Mouse (Mus musculus): ENCODE results near the gene 4930524B15Rik. TPM values are rescaled to one million over a fixed set of nuclear protein-coding genes. Genes with fewer than 3 reads are reported as not detected.
A peak's percentile ranks its signal among the peaks of the same experiment; 100 is the strongest.
"Not testable (repeated sequence)": the region's sequence is repeated elsewhere in the genome, so short reads cannot be mapped to it uniquely, and the experiment has no call there.

The 4930524B15Rik gene
- polyA plus RNA-seq, 1 experiment from 2014 or later: not detected

GRCm38 (mm10) chr11:32008049-32008448 lies 42.7 kb downstream of the 4930524B15Rik start:
- not testable (repeated sequence) for H3K27ac ChIP-seq (ENCODE audit: low read length); H3K4me1 ChIP-seq (replicated peaks; ENCODE audit: control insufficient read depth, insufficient read depth, low read length); H3K4me3 ChIP-seq (ENCODE audit: low read length); H3K9me3 ChIP-seq (ENCODE audit: control insufficient read depth, low read length); H3K27me3 ChIP-seq (ENCODE audit: control insufficient read depth, insufficient read depth, low read depth, low read length); H3K36me3 ChIP-seq (ENCODE audit: control insufficient read depth, insufficient read depth, low read length); H3K9ac ChIP-seq (ENCODE audit: low read length); ATAC-seq (ENCODE audit: low read depth); H3K4me2 ChIP-seq (ENCODE audit: low read depth, low read length)
- 78% methylated on average over 3 of the region's 3 CpGs for WGBS

- no peaks in the 10 kb centered on the region for H3K27me3 ChIP-seq (ENCODE audit: control insufficient read depth, insufficient read depth, low read depth, low read length)
- peaks cover 9% of the 10 kb centered on the region for H3K4me1 ChIP-seq (replicated peaks; ENCODE audit: control insufficient read depth, insufficient read depth, low read length)
- H3K27ac ChIP-seq (ENCODE audit: low read length): no peak overlapping the region
- H3K4me3 ChIP-seq (ENCODE audit: low read length): no peak overlapping the region
- peaks cover 6% of the 10 kb centered on the region for H3K9me3 ChIP-seq (ENCODE audit: control insufficient read depth, low read length)
- ATAC-seq (ENCODE audit: low read depth): no peak
- WGBS: 83% methylated on average over 3 of the region's 3 CpGs
- H3K4me2 ChIP-seq (ENCODE audit: low read depth, low read length): no peak overlapping the region
- H3K9ac ChIP-seq (ENCODE audit: low read length): no peak overlapping the region
- H3K36me3 ChIP-seq (ENCODE audit: control insufficient read depth, insufficient read depth, low read length): no peaks in the 10 kb centered on the region
Observed at GRCm38 (mm10) chr11:32008852-32009251, 43.5 kb downstream of the 4930524B15Rik start.

- peak; percentile 67 for ATAC-seq (ENCODE audit: low read depth)
- no peak overlapping the region for H3K27ac ChIP-seq (ENCODE audit: low read length)
Observed at GRCm38 (mm10) chr11:32009961-32010662, 44.7 kb downstream of the 4930524B15Rik start.

GRCm38 (mm10) chr11:32010663-32010970 lies 45.2 kb downstream of the 4930524B15Rik start:
- Histone ChIP-seq H3K9me3 (ENCODE audit: control insufficient read depth, low read length) (peaks cover 6% of the 10 kb centered on the region), H3K27me3 (ENCODE audit: control insufficient read depth, insufficient read depth, low read depth, low read length) (no peaks in the 10 kb centered on the region), H3K4me3 (ENCODE audit: low read length) (no peak overlapping the region), H3K27ac (ENCODE audit: low read length) (no peak overlapping the region), H3K36me3 (ENCODE audit: control insufficient read depth, insufficient read depth, low read length) (no peaks in the 10 kb centered on the region), H3K9ac (ENCODE audit: low read length) (no peak overlapping the region), H3K4me2 (ENCODE audit: low read depth, low read length) (no peak overlapping the region), H3K4me1 (replicated peaks; ENCODE audit: control insufficient read depth, insufficient read depth, low read length) (peaks cover 9% of the 10 kb centered on the region)
- 0 out of 2 replicates have a peak, but pooled peaks have one; percentile 8 for ATAC-seq (ENCODE audit: low read depth)
- 54% methylated on average over 5 of the region's 5 CpGs for WGBS

More at GRCm38 (mm10) chr11:32009961-32010662, 44.7 kb downstream of the 4930524B15Rik start:
- Histone ChIP-seq H3K9ac (ENCODE audit: low read length) (no peak overlapping the region), H3K4me3 (ENCODE audit: low read length) (no peak overlapping the region), H3K9me3 (ENCODE audit: control insufficient read depth, low read length) (peaks cover 6% of the 10 kb centered on the region), H3K4me2 (ENCODE audit: low read depth, low read length) (no peak overlapping the region), H3K4me1 (replicated peaks; ENCODE audit: control insufficient read depth, insufficient read depth, low read length) (peaks cover 9% of the 10 kb centered on the region), H3K36me3 (ENCODE audit: control insufficient read depth, insufficient read depth, low read length) (no peaks in the 10 kb centered on the region), H3K27me3 (ENCODE audit: control insufficient read depth, insufficient read depth, low read depth, low read length) (no peaks in the 10 kb centered on the region)
- 22% methylated on average over 13 of the region's 13 CpGs for WGBS

- Histone ChIP-seq H3K4me3 (ENCODE audit: low read length) (no peak overlapping the region), H3K4me1 (replicated peaks; ENCODE audit: control insufficient read depth, insufficient read depth, low read length) (peaks cover 9% of the 10 kb centered on the region), H3K36me3 (ENCODE audit: control insufficient read depth, insufficient read depth, low read length) (no peaks in the 10 kb centered on the region), H3K9me3 (ENCODE audit: control insufficient read depth, low read length) (peaks cover 3% of the 10 kb centered on the region), H3K27me3 (ENCODE audit: control insufficient read depth, insufficient read depth, low read depth, low read length) (no peaks in the 10 kb centered on the region), H3K27ac (ENCODE audit: low read length) (no peak overlapping the region), H3K9ac (ENCODE audit: low read length) (no peak overlapping the region), H3K4me2 (ENCODE audit: low read depth, low read length) (no peak overlapping the region)
- 33% methylated on average over 9 of the region's 9 CpGs for WGBS
- ATAC-seq (ENCODE audit: low read depth): peak; percentile 49
Observed at GRCm38 (mm10) chr11:32011867-32012603, 46.6 kb downstream of the 4930524B15Rik start.

GRCm38 (mm10) chr11:32013014-32013427 lies 47.6 kb downstream of the 4930524B15Rik start:
- no peak overlapping the region for H3K27ac ChIP-seq (ENCODE audit: low read length)
- H3K36me3 ChIP-seq (ENCODE audit: control insufficient read depth, insufficient read depth, low read length): no peaks in the 10 kb centered on the region
- no peaks in the 10 kb centered on the region for H3K9me3 ChIP-seq (ENCODE audit: control insufficient read depth, low read length)
- H3K4me1 ChIP-seq (replicated peaks; ENCODE audit: control insufficient read depth, insufficient read depth, low read length): peaks cover 9% of the 10 kb centered on the region
- no peak overlapping the region for H3K4me2 ChIP-seq (ENCODE audit: low read depth, low read length)
- no peak overlapping the region for H3K4me3 ChIP-seq (ENCODE audit: low read length)
- no peaks in the 10 kb centered on the region for H3K27me3 ChIP-seq (ENCODE audit: control insufficient read depth, insufficient read depth, low read depth, low read length)
- no peak for ATAC-seq (ENCODE audit: low read depth)
- 77% methylated on average over 4 of the region's 4 CpGs for WGBS
- no peak overlapping the region for H3K9ac ChIP-seq (ENCODE audit: low read length)

- H3K9ac ChIP-seq (ENCODE audit: low read length): no peak overlapping the region
- no peaks in the 10 kb centered on the region for H3K27me3 ChIP-seq (ENCODE audit: control insufficient read depth, insufficient read depth, low read depth, low read length)
- H3K4me1 ChIP-seq (replicated peaks; ENCODE audit: control insufficient read depth, insufficient read depth, low read length): peaks cover 9% of the 10 kb centered on the region
- H3K4me3 ChIP-seq (ENCODE audit: low read length): no peak overlapping the region
- no peak overlapping the region for H3K4me2 ChIP-seq (ENCODE audit: low read depth, low read length)
- 68% methylated on average over 1 of the region's 1 CpGs for WGBS
- ATAC-seq (ENCODE audit: low read depth): no peak
- no peak overlapping the region for H3K27ac ChIP-seq (ENCODE audit: low read length)
- H3K36me3 ChIP-seq (ENCODE audit: control insufficient read depth, insufficient read depth, low read length): no peaks in the 10 kb centered on the region
- H3K9me3 ChIP-seq (ENCODE audit: control insufficient read depth, low read length): no peaks in the 10 kb centered on the region
Observed at GRCm38 (mm10) chr11:32013561-32013960, 48.2 kb downstream of the 4930524B15Rik start.

GRCm38 (mm10) chr11:32018201-32018600 lies 52.8 kb downstream of the 4930524B15Rik start:
- H3K27ac ChIP-seq (ENCODE audit: low read length): no peak overlapping the region
- 55% methylated on average over 4 of the region's 4 CpGs for WGBS
- H3K4me3 ChIP-seq (ENCODE audit: low read length): no peak overlapping the region
- no peak overlapping the region for H3K9ac ChIP-seq (ENCODE audit: low read length)
- no peak for ATAC-seq (ENCODE audit: low read depth)
- H3K36me3 ChIP-seq (ENCODE audit: control insufficient read depth, insufficient read depth, low read length): no peaks in the 10 kb centered on the region
- no peak overlapping the region for H3K4me2 ChIP-seq (ENCODE audit: low read depth, low read length)
- H3K9me3 ChIP-seq (ENCODE audit: control insufficient read depth, low read length): no peaks in the 10 kb centered on the region
- H3K4me1 ChIP-seq (replicated peaks; ENCODE audit: control insufficient read depth, insufficient read depth, low read length): peaks cover 4% of the 10 kb centered on the region; the same call in 1 of the 2 replicates
- no peaks in the 10 kb centered on the region for H3K27me3 ChIP-seq (ENCODE audit: control insufficient read depth, insufficient read depth, low read depth, low read length)

GRCm38 (mm10) chr11:32020031-32020965 lies 54.9 kb downstream of the 4930524B15Rik start:
- H3K27ac ChIP-seq (ENCODE audit: low read length): no peak overlapping the region
- H3K36me3 ChIP-seq (ENCODE audit: control insufficient read depth, insufficient read depth, low read length): no peaks in the 10 kb centered on the region
- ATAC-seq (ENCODE audit: low read depth): peak; percentile 26; the same call in 1 of the 2 replicates
- peaks cover 4% of the 10 kb centered on the region; the same call in 1 of the 2 replicates for H3K4me1 ChIP-seq (replicated peaks; ENCODE audit: control insufficient read depth, insufficient read depth, low read length)
- H3K9ac ChIP-seq (ENCODE audit: low read length): no peak overlapping the region
- no peaks in the 10 kb centered on the region for H3K27me3 ChIP-seq (ENCODE audit: control insufficient read depth, insufficient read depth, low read depth, low read length)
- no peak overlapping the region for H3K4me3 ChIP-seq (ENCODE audit: low read length)
- H3K4me2 ChIP-seq (ENCODE audit: low read depth, low read length): no peak overlapping the region
- 38% methylated on average over 8 of the region's 8 CpGs for WGBS
- no peaks in the 10 kb centered on the region for H3K9me3 ChIP-seq (ENCODE audit: control insufficient read depth, low read length)

All from lung, embryonic 16.5 days (tissue).